Mouse (Mus musculus): ENCODE results near the gene Eif4enif1. TPM values are rescaled to one million over a fixed set of nuclear protein-coding genes. Genes with fewer than 3 reads are reported as not detected.
A peak's percentile ranks its signal among the peaks of the same experiment; 100 is the strongest.

Gene Eif4enif1
- total RNA-seq, 2 experiments from 2014 or later, result 53.7 to 60.1 TPM

DNA sequence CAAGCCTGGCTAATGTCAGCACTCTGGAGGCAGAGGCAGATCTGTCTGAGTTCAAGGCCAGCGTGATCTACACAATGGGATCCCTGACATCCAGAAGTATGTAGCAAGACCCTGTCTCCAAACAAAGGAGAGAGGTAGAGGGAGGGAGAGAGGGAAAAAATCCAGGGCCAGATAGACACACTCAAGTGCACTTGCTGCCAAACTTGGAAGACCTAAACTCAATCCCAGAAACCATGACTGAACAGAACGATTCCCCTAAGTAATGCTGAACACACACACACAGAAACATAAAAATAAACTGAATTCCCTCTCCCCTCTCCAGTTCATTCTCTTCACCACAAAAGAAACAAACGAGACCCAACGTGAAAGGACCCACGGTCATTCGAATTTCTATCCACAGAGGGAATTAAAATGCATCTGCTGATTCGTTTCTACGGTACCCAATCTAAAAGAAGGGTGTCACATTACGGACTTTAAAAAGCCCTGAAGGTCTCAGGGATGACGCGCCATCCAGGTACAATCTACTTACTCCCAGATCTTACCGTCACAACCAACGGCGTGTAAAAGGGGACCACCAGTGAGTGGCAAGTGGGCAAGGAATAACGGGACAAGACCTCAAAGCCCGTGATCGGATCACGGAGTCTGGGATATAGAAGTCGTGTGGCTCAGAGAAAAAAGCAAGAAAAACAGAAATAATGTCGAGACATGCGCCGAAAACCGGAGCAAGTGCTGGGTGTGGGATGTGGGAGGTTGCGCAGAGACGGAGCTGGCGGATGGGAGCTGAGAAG lies 63.3 kb downstream of the Eif4enif1 start:
- intact Hi-C loops (cut with DNase I), result loop anchor here (1.0 kb wide), 1 partner anchor 24 kb away; no protein-coding TSS in a partner anchor
- no peak for DNase-seq

DNA sequence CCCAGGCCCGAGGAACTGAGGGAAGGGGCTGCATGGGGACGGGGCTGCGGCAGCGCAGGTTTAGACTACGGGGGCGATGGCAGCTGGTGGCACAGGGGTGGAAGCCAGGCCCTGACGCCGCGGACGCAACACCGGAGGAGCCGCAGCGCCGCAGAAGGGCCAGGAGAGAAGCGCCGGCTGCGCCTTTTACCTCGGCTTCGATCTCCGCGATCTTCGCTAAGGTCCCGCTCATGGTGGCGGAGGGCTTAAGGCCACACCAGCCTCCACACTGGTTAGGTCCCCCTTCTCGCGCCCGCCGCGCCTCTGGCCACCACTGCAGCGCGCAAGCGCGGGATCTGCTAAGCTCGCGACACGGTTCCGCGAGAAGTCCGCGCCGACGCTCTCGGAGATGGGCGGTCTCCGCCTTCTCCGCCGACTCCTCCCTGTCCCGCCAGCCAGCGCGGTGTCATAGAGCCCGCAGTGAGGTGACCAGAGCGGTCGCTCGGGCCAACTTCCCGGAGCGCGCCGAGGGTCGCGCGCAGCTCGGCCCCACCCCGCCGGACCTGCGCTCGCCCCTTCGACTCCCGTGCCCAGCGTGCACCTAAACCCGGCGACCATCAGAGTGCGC lies 64.0 kb downstream of the Eif4enif1 start, which contains the start of gene Drg1:
TSS of gene Drg1 (minus strand) at position 337 of the 607 bp plus-strand sequence.
- intact Hi-C loops (cut with DNase I), result loop anchor here (1.0 kb wide), 1 partner anchor 23 kb away; no protein-coding TSS in a partner anchor
- DNase-seq, result peak; percentile 96

DNA sequence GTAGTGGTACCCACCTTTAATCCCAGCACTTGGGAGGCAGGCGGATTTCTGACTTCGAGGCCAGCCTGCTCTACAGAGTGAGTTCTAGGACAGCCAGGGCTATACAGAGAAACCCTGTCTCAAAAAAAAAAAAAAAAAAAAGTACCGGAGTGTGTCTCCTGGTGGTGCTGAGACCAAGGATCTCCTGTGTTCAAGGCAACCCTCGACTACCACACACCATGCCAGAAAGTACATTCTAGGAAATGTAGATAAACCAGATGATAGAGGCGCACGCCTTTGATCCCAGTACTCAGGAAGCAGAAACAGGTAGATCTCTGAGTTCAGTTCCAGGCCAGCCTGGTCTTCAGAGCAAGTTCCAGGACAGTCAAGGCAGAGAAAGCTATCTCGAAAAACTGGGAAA lies 64.9 kb downstream of the Eif4enif1 start:
- peak in 1 of 2 experiments; percentile 18 for DNase-seq
- intact Hi-C loops (cut with DNase I), result no loop called here

DNA sequence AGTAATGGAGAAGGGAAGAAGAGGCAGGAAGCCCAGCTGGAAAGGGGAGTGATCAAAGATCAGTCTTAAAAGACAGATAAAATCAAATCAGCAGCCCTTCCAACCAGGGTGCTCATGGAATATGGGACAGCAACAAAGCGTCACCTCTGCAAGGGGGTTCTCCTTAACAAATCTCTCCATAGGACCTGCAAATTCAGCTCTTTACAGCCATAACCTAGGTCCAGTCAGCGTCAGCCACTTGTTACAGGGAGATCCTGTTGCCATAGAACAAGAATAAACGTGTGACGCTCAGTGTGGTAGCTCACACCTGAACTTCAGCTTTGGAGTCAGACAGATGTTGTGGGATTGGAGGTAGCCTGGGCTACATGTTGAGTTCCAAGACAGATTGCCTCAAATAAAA lies 67.0 kb downstream of the Eif4enif1 start:
- intact Hi-C loops (cut with DNase I), result no loop called here
- DNase-seq, result no peak

DNA sequence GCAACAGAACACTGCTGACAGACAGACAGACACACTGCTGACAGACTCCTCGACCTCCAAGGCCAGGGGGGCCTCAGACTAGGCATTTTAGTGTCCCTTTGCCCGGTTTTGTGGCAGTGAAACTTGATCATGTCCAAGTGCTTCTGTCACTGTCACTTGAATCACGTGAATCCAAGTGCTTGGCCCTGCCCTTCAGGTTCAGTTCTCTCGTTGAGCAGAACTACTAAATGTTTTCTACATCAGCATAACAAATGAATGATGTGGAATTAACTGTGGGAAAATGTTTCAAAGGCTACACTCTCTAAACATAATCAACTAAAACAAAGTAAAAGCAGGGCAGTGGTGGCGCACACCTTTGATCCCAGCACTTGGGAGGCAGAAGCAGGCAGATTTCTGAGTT lies 76.2 kb downstream of the Eif4enif1 start:
- intact Hi-C loops (cut with DNase I), result no loop called here
- no peak for DNase-seq

DNA sequence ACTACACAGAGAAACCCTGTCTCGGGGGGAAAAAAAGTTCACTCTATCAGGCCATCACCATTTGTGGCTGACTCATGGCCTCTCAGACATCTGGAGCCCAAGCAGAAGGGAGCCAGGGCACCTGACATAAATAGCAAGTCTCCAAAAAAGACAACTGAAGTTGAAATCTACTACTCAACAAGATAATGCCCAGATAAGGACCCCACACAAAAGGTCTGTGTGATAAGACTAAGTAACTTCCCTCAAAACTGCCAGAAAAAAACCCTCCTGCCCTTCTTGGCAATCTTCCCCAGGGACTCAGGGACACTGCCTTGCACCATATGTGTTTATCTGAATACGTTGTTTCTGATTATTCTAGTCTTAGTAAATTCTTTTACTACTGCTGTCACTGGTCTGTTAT lies 77.5 kb downstream of the Eif4enif1 start:
- intact Hi-C loops (cut with DNase I), result no loop called here
- DNase-seq, result no peak

DNA sequence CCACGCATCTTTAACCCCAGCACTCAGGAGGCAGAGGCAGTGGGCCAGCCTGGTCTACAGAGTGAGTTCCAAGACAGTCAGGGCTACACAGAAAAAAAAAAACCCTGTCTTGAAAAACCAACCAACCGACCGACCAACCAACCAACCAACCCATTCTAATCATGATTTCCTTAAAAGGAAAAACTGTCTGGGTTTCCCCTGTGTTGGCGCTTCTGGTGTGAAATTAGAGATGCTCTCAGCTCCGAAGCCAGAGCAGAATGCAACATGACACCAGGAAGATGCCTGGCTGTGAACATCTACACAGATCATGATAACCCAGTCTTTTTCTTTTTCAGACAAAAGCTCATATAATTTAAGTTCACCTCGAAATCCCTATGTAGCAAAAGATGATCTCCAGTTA lies 80.7 kb downstream of the Eif4enif1 start:
- DNase-seq, result no peak

DNA sequence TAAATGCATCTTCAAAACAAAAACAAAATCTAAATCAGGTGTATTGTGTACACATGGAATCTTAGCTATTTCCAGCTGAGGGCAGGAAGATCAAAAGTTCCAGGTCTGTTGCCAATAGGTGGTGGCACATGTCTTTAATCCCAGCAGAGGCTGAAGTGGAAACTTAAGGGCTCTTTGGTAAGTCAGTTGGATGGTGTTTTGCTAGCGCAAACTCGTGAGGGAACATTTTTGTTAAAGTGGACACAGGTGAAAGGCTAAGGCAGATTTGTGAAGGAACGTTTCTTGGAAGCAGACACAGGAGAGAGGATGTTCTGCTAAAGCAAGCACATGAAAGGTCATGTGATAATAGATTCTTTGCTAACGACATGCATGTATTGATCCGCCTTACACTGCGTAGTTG lies 81.5 kb downstream of the Eif4enif1 start:
- intact Hi-C loops (cut with DNase I), result no loop called here
- no peak for DNase-seq

More for the DNA sequence above, 80.7 kb downstream of the Eif4enif1 start:
- intact Hi-C loops (cut with DNase I), result no loop called here

DNA sequence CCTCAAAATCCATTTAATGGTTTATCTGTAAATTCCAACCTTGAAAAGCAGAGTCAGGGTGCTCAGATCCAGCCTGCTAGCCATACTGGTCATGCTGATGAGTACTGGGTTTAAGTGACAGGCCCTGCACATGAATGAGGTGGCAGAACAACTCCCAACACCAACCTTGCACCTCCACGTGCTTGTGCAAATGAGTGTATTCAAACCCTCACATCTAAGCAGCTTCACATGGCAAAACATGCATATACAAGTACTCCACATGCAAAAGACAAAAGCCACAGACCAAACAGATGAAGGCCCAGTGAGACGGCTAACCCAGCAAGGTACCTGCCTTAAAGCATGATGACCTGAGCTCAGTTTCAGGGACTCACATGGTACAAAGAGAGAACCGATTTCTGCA lies 83.7 kb downstream of the Eif4enif1 start:
- no peak for DNase-seq
- intact Hi-C loops (cut with DNase I), result no loop called here

DNA sequence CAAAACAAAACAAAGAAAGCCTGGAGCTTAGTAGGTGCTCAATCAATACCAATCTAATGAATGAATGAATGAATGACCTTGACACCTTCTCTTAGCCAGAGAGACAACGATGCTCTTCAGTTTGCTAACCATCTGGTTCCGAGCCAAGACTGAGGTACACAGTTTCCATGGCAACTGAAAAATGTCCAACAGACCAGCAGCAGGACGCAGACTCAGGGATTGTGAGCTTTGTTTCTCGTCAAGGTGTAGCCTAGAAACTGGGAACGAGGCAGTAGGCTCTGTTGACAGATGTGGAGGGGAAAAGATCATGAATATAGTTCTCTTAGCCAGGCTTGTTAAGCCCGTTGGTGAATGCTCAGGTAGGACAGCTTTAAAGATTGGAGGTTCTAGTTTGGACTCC lies 84.9 kb downstream of the Eif4enif1 start:
- DNase-seq, result no peak
- intact Hi-C loops (cut with DNase I), result no loop called here

DNA sequence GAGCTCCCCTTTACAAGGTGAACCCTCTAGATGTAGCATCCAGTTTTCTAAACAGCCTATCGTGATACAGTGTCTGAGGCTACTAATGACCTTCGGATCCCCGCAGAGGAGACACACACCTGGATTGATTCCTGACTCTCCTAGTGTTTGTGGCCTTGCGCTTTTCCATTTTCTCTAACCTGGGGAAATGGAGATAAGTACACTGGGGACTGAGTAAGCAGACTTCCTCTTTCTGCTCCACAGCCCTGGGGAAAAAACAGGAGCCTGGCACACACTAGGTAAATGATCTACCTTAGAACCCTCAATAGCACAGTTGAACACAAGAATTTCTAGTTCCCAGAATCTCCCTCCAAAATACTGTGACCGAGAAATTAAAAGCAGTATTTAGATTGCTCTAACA lies 85.7 kb downstream of the Eif4enif1 start:
- intact Hi-C loops (cut with DNase I), result no loop called here

DNA sequence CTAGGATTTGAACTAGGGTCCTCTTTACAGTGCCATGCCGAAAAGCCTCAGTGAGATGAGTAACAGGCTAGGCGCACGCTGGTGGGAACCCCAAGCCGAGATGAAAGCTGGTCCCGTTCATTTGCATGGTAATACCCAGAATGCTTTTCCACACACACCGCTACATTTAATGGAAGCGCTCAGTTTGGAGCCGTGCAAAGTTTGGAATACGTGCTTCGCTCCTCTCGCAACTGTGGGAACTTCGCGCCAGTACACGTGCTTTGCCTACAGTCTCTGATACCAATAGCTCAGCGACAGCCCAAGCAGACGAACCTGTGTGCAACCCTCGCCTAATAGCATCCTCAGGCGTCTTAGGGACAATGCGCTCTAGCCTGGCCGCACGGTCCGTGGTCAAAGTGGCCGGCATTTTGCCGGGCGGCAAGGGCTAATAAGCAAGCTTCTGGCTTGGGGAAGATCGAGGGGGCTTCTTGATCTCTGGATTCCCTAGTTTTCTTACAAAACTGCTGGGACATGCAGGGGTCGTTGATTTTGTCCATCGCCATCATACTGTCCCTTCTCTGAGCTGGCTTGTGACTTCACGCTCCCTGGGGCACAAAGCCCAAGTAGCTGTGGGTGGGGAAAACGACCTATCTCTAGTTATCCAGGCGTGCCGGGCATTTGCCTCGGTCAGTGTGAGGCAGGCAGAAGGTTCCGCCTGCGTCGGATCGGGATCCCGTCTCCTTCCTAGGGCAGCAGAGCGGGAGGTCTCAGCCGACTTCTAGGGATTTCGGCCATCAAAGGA lies 86.5 kb downstream of the Eif4enif1 start, which contains the start of gene Patz1:
TSS of gene Patz1 (plus strand) at position 354 of the 781 bp plus-strand sequence.
- intact Hi-C loops (cut with DNase I), result loop anchor here (1.0 kb wide), 1 partner anchor 22 kb away; the partner anchor contains the start of gene Drg1
- DNase-seq, result peak in 1 of 2 experiments; percentile 77

More for the DNA sequence above, 85.7 kb downstream of the Eif4enif1 start:
- DNase-seq, result no peak

DNA sequence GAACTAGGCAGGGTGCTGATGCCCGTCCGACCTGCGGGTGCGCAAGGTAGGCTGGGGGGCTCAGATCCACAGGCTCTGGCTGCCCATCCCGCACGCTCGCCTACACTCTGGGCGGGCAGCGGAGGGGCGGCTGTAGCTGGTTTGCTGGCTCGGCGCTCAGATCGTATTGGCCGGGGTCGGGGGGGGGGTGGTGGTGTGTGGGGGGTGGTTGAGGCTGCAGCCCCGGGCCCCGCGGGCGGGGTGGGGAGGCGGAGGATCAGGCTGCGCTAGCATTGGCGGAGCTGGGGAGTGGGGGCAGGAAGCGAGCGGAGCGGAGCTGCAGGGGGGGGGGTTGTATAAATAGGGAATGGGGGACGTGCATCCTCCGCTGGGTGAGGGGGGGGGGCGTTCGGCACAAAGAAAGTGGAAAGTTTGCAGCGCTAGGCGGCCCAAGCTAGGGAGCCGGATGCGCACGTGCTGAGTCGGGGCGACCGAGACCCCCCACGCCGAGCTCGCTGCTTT lies 87.2 kb downstream of the Eif4enif1 start:
- intact Hi-C loops (cut with DNase I), result loop anchor here (1.0 kb wide), 1 partner anchor 23 kb away; the partner anchor contains the start of gene Drg1
- DNase-seq, result peak in 1 of 2 experiments; percentile 78

DNA sequence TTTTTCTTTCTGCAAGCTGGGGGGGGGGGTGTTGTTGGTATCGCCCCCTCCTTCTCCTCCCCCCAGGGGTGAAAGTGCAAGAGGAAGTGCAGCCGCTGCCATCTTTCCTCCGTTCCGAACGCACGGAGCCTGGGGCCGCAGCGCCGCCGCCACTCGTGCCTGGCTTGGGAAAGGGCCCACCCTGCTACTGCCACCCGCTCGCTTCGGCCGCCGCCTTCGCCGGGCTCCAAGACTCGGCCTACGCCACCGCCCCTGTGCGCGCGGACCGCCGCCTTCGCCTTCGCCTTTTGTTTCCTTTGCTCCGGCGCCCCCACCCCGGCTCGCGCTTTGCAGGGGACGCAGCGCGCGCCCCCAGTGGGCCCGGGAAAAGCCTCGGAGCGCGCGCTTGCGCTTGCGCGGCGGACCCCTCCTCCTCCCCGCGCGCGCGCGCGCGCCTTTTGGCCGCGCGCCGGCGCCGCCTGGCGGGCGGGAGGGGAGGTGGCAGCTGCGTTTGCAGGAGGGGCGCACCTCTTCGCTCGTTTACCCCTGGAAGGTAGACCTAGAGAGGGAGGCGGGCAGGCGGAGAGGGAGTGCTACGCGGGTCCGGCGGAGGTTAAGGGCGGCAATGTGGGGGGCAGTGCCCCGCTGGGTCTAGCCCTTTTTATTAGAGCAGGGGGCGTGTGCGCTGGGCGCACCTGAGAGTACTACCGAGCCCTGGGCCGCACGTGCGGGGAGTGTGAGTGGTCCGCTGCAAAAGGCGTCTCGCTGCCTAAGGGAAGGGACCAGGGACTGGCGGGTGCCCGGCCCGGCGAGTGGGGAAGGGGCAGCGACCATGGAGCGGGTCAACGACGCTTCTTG lies 87.8 kb downstream of the Eif4enif1 start:
- intact Hi-C loops (cut with DNase I), result loop anchor here (1.0 kb wide), 1 partner anchor 24 kb away; the partner anchor contains the start of gene Drg1
- peak; percentile 88 to 91 for DNase-seq

DNA sequence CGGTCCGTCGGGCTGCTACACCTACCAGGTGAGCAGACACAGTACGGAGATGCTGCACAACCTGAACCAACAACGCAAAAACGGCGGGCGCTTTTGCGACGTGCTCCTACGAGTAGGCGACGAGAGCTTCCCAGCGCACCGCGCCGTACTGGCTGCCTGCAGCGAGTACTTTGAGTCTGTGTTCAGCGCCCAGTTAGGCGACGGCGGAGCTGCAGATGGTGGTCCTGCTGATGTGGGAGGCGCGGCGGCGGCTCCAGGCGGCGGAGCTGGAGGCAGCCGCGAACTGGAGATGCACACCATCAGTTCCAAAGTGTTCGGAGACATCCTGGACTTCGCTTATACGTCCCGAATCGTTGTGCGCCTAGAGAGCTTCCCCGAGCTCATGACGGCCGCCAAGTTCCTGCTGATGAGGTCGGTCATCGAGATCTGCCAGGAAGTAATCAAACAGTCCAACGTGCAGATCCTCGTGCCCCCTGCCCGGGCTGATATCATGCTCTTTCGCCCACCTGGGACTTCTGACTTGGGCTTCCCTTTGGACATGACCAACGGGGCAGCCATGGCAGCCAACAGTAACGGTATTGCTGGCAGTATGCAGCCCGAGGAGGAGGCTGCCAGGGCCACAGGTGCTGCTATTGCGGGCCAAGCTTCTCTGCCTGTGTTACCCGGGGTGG lies 88.6 kb downstream of the Eif4enif1 start:
- intact Hi-C loops (cut with DNase I), result loop anchor here (1.0 kb wide), 1 partner anchor 40 kb away; the partner anchor contains the start of gene Pik3ip1

DNA sequence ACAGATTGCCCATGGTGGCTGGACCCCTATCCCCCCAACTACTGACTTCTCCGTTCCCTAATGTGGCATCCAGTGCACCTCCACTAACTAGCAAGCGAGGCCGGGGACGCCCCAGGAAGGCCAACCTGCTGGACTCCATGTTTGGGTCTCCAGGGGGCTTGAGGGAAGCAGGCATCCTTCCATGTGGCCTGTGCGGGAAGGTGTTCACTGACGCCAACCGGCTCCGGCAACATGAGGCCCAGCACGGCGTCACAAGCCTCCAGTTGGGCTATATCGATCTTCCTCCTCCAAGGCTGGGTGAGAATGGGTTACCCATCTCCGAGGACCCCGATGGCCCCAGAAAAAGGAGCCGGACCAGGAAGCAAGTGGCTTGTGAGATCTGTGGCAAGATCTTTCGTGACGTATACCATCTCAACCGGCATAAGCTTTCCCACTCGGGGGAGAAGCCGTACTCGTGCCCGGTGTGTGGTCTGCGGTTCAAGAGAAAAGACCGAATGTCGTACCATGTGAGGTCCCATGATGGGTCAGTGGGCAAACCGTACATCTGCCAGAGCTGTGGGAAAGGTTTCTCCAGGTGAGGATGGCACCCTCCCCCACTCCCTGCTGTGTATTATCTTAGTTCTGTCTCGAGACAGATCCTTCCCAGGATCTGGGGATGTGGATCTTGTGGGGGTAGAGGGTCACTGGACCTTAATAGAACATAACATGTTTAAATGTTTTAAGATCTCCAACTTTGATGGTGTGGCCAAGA lies 89.3 kb downstream of the Eif4enif1 start:
- DNase-seq, result peak in 1 of 2 experiments; percentile 41
- intact Hi-C loops (cut with DNase I), result loop anchor here (1.0 kb wide), 1 partner anchor 39 kb away; the partner anchor contains the start of gene Pik3ip1

More for the DNA sequence above, 88.6 kb downstream of the Eif4enif1 start:
- DNase-seq, result peak; percentile 59 to 60

DNA sequence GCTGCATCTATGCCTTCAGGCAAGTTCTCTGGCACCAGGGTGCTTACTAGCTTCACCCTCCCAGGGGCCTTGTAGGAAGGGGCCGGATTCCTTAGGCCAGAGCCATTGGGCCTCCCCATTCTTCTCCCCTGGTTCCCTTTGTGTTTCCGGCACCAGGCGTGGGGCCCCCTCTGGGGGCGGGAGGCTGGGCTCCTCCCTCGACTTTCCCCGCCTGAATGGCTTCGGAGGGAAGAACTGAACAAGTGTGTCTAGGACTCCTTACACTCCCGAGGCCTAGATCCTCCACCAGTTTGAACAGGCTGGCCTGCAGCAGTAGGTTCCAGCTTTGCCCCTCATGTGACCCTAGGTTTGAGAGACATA lies 89.8 kb downstream of the Eif4enif1 start:
- peak; percentile 60 to 63 for DNase-seq
- intact Hi-C loops (cut with DNase I), result no loop called here

DNA sequence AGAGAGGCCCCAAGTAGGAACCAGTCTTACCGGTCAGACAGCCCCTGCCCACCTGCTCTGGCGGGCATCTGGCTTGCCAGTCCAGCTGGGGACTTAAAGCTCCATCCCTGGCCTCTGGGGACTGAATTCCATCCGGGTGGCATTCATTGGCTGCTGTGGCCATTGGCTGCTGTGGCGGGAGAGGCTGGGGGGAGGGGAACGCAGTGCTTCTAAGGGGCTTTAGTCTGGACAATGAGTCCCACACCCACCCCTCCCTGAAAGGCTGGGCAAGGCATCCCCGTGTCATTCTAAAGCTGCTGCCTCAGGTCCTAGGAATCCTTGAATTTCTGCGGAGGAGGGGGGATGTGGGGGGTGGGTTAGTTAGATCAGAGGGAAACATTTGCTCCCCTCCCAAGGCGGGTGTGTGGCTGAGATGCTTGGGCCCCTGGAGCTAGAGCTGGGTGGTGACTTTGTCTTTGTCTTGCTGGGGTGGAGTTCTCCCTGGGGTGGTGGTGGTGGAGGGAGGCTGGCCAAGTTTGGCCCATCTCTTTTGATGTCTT lies 90.6 kb downstream of the Eif4enif1 start:
- intact Hi-C loops (cut with DNase I), result no loop called here
- DNase-seq, result peak; percentile 34 to 45

Data from heart, postnatal 10 days (tissue).